Mouse (Mus musculus): Measurements from ENCODE around the gene Gm9837. TPM values are rescaled to one million over a fixed set of nuclear protein-coding genes. Genes with fewer than 3 reads are reported as not detected.

Gene Gm9837
- not detected in 4 replicates for total RNA-seq (2023)

DNA sequence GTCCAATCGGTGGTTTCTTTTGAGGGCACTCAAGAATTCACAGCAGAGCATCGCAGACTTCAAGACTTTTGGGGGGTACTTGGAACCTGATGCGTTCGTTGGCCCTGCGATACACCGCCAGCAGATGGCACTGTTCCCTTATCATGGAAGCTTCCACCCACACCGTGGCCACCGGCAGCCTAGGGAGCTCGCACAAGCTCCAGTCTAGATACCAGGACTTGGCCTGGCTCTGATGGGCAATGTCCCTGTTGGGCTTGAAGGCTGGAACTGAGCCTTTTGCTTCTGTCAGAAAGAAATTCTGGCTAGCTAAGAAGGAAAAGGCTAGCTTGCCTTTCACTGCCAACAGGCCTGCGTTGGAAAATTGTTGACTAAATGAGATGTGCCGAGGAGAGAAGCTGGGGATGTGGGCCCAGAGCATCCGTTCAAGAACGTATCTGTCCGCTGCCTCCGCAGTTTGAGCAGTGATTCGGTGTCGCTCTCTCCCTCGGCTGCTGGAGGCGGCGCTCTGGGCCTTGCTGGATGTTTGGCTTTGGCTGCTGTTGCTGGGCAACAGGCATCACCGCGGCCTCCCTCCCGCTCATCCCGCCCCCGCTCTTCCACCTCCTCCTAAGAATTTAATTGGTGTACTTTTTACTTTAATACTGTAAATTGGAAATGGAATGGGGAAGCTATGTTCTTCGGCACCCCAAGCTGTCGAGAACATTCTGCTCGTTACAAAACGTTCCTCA lies at the start of gene Gm9837:
Gm9837 (minus strand) TSS at position 512 of the 728 bp plus-strand sequence.

DNA sequence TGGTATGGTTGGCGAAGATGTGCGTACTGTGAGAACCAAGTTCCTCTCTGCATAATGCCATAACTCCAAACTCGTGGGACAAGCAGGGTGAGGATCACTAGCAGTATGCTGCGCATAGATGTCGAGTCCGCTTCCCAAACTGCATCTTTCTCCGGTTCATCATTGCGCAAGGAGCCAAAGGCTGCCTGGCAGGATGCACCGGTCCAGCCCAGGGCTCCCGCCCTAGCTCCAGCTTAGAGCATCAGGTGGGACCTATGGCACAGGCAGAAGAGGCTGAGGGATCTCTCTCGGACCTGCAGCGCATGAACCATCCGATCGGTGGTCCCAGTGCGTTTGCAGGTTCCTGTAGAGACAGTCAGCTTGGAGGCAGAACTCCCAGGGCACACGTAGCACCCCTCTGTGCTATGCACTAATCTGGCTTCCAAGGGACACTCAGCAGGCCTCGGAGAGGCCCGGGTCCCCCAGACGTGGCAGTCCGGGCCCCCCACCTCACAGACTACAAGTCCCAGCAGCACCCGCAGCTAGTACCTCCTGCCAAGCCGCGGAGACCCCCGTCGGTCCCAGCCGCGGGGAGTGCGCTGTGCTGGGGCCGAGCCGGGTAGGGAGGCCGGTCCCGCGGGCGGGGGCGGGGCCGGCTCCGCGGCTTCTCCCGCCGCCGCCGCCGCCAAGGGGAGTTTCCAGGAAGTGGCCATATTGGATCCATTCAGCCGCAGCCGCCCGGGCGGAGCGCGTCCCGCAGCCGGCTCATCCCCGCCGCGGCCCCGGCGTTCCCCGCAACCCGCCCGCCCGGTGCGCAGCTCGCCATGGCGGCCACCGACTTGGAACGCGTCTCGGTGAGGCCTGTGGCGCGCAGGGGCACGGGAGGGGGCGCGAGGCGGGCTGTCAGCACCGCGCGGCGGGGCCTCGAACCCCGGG lies 49.2 kb upstream of the Gm9837 start, which contains the start of gene Sept8:
Sept8 (plus strand) TSS at position 51 of the 915 bp plus-strand sequence.

DNA sequence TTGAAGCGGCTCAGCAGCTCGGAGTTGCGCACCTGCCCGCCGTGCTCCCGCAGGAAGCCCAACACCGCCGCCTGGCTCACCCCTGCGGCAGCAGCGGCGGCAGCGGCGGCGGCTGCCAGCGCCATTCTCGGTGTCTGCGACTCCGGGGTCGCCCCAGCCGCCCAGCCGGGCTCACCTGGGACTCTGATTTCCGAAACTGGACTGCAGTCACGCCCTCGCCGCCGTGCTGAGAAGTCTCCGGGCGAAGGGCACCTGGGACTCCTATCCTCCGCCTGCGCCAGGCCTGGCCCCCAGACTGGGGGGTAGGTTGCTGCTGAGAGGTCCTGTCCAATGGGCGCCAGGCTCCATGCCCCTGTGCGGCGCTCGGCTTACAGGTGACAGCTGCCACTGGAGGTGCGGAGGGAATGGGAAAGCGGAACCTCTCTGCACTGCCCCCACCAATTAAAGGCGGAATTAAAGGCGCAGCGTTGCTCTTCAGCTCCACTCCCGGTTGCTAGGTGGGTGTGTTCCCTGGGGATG lies 9.6 kb upstream of the Gm9837 start, which contains the start of the genes Gm9945 and Sowaha:
Gm9945 (plus strand) TSS at position 384 of the 519 bp plus-strand sequence.
Sowaha (minus strand) TSS at position 492 of the 519 bp plus-strand sequence.

DNA sequence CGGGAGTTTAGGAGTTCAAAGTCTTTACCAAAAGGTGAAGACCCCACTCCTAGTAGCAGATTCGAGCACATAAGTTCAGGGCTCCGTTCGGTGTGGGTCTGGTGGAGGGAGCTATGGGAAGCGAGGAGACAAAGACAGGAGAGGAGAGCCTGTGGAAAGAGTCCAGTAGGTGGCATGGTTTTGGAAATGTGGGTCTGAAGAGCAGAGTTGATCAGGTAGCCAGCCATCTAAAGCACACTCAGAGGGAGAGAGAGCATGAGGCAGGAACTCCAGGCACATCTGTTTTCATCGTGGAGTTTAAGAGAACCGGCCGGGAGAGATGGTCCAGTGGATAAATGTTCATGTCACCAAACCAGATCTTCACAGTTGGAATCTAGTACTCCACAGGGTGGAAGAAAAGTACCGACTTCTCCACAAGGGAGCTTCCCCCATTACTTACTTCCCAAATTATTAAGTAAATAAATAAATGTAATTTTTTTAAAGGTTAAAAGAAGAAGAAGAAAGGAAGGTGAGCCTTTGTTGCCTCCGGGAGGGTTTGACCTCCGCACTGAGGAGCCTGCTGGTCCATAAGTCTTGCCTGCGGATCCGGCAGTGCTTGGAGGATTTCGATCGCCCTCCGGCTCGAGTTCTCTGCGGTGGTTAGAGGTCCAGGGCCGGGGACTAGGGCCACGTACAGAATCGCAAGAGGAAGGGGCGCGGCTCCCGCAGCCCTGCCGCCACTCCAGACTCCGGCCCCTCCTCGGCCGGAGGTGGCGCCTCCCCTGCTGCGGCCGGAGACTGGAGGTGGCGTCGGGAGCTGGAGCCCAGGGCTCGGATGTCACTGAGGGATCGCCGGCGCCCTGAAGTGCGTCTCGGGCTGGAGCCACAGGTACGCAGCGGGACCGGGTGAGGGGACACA lies 13.6 kb downstream of the Gm9837 start, which contains the start of the genes Gm10447 and Shroom1:
Gm10447 (minus strand) TSS at position 637 of the 898 bp plus-strand sequence.
Shroom1 (plus strand) TSS at position 732 of the 898 bp plus-strand sequence.

DNA sequence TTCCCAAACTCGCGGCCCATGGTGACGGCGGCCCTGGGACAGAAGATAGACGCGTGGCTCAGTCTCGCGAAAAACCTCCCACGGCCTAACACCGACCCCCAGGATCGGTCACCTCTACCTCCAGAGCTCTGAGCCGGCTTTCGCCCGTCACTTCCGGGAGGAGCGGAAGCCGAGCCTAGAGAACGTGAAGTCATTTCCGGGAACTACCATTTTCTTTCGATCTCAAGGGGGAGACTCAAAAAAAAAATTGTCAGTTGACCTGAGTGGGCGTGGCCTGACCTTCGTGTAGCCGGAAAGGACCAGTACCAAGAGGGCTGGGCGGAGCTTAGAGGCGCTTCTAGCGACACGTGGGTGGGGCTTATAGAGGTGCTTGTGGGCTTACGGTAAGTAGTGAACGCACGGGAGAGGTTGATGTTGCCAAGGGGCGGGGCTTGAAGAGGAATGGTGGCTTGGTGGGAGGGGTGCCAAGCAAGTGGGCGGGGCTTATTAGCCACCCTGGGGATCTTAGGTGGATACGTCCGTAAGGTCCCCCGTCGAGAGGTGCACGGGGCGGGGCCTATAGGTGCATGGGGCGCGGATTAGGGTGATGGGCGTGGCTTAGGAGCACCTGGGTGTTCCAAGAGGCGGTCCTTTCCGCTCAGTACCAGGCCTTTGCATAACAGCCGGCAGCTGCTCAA lies 39.5 kb downstream of the Gm9837 start, which contains the start of the genes Uqcrq and Gdf9:
Uqcrq (minus strand) TSS at position 162 of the 677 bp plus-strand sequence.
Gdf9 (plus strand) TSS at position 354 of the 677 bp plus-strand sequence.

DNA sequence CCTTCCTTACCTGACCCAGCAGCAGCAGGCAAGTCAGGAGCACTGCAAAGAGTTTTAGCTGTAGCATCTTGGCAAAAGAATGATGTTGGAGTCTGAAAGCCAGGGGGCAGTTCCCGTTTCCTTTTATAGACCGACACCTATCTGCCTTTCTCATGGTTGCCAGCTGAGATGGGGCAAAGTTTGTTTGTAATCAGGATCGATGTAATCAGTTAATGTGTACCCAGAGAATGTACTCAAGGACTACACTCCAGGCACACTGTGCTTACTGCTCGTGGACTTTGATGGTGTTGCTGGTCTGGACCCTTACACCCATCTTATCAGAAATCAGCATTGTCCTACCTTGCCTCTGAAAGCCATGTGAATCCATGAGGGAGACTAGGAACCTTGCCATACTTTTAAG lies 47.2 kb downstream of the Gm9837 start, which contains the start of gene Leap2:
Leap2 (minus strand) TSS at position 135 of the 400 bp plus-strand sequence.

Other genes starting within 250 kb of the Gm9837 start
- 105 to 113 TPM (median 108 TPM) in 4 replicates for gene Hspa4, start 170.0 kb downstream of the Gm9837 start, total RNA-seq (2023)
- gene Zcchc10, start 145.8 kb downstream of the Gm9837 start, total RNA-seq (2023), result 13.5 to 22.1 TPM (median 15.8 TPM) in 4 replicates
- 351 to 373 TPM (median 364 TPM) in 4 replicates for gene Aff4, start 119.6 kb downstream of the Gm9837 start, total RNA-seq (2023)
- gene Leap2, start 47.3 kb downstream of the Gm9837 start, total RNA-seq (2023), result not detected in 4 replicates
- 128 to 162 TPM (median 136 TPM) in 4 replicates for gene Uqcrq, start 39.6 kb downstream of the Gm9837 start, total RNA-seq (2023)
- 0.72 to 2.6 TPM (median 2.3 TPM) in 3 of 4 replicates, not detected in the other for gene Gdf9, start 39.5 kb downstream of the Gm9837 start, total RNA-seq (2023)
- gene Gm10447, start 13.4 kb downstream of the Gm9837 start, total RNA-seq (2023), result not detected in 4 replicates
- gene Shroom1, start 13.3 kb downstream of the Gm9837 start, total RNA-seq (2023), result not detected in 4 replicates
- gene Gm9945, start 9.7 kb upstream of the Gm9837 start, total RNA-seq (2023), result not detected in 4 replicates
- gene Sowaha, start 9.8 kb upstream of the Gm9837 start, total RNA-seq (2023), result not detected in 4 replicates
- 0.25 to 0.48 TPM in 2 of 4 replicates, not detected in the others for gene Sept8, start 48.8 kb upstream of the Gm9837 start, total RNA-seq (2023)
- gene Kif3a, start 96.9 kb upstream of the Gm9837 start, total RNA-seq (2023), result 4.8 to 8.2 TPM (median 7.1 TPM) in 4 replicates
- gene Il4, start 148.2 kb upstream of the Gm9837 start, total RNA-seq (2023), result not detected in 4 replicates
- 0.48 TPM in 1 of 4 replicates, not detected in the others for gene Il13, start 164.2 kb upstream of the Gm9837 start, total RNA-seq (2023)
- 24.9 to 32.5 TPM (median 27.9 TPM) in 4 replicates for gene Rad50, start 236.8 kb upstream of the Gm9837 start, total RNA-seq (2023)

Measured in B cell, adult 62 days (primary cell).